Mouse (Mus musculus) layer of hippocampus, postnatal 14 days (tissue): ENCODE data around the gene Slc48a1. TPM values are rescaled to one million over a fixed set of nuclear protein-coding genes. Genes with fewer than 3 reads are reported as not detected.

Source experiments
- DNase-seq, 2 experiments: peaks; one replicate each; pipeline ENCODE4 v3.0.0; 2021 to 2022; ENCODE audit warnings: low spot score in 2 of 2, mixed read lengths in 1 of 2
- total RNA-seq, 2 experiments: library from RNA; stranded (reverse); gene quantifications; 2 replicates each; pipeline ENCODE4 v1.2.3; 2021

Slc48a1 gene
- total RNA-seq, 2 experiments from 2014 or later = 131 to 147 TPM

DNA sequence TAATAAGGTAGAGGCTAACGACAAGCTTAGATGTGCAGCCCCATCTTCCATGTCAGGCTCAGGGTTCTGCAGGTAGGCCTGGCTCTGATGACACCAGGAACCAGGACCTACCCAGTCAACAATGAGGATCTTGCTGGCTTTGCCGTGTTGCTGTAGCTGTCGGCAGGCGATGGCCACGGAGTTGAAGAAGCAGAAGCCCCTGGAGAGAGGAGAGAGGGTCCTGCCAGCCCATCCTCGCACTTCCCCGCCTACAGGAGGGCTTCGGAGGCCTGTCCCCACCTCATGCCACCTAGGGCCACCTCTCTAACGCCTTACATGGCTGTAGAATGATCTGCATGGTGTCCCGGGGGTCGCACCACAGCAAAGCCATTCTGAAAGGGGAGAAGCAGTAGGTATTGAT lies 21.1 kb downstream of the Slc48a1 start:
- DNase-seq = no peak

DNA sequence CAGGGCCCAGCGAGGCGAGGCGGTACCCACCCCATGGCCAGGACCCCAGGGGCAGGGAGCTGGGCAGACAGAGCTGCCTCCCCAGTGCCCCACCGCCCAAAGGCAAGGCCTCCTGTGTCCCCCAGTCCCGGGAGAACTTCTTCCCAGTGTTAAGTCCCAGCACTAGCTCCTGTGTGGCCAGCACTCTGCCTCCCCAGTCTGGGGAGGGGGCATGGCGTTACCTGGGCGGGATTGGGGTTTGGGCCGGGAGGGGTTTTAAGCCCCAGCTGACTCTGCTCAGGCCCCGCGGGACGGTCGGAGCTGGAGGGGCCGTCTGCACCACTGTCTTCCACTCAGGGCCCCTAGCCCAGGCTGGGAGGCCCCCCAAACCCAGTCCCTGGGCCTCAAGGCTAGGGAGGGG lies 22.5 kb downstream of the Slc48a1 start:
- DNase-seq = no peak

DNA sequence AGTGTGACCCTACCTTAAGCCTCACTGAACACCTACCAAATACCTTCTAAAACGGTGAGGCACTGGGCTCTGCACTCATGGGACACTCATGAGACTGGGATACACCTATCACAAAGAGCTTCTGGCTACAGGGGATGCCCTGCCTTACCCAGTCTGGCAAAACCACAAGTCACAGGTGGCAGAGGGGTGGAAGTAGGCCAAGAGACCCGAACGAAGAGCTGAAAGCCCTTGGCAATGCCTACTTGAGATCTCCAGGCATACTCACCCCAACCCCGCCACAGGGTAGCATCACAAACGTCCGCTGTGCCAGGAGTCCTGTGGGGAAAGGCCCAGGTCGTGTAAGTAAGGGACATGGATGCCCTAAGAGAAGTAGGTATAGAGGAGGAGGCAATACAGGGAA lies 23.5 kb downstream of the Slc48a1 start:
- no peak for DNase-seq

DNA sequence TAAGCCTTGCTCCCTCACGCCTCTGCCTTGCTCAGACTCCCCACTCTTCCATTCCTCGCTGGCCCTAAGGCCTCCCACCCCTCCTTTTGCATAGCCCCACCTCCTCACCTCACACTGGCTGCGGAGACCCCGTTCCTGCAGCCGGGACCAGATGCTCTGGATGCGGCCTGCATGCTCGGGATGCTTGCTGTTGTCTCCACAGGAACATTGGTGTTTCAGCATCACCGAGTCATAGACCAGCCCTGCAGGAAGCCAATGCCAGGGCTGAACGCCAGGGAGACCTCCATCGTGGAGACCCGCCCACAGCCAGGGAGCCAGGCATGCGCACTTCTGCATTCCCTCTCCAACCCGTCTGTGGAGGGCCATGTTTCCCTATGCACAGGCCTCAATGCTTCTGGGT lies 24.3 kb downstream of the Slc48a1 start:
- no peak for DNase-seq

DNA sequence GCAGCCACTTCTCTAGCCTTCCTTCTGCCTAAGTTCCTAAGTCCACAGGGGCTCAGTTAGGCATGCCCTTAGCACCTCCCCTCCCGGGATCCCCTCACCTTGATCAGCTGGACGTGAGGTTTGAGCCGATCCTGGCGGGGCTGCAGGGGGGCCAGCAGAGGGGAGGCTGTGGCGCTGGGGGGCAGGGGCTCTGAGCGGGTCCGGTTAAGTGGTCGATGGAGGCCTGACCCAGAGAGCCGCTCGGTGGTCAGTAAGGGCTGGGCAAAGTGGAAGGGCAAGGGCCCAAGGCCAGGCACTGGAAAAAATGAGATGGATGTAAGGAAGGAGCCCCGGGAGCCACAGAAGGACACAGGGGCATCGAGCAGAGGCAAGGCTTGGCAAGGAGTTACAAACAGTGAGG lies 29.5 kb downstream of the Slc48a1 start:
- DNase-seq = no peak

DNA sequence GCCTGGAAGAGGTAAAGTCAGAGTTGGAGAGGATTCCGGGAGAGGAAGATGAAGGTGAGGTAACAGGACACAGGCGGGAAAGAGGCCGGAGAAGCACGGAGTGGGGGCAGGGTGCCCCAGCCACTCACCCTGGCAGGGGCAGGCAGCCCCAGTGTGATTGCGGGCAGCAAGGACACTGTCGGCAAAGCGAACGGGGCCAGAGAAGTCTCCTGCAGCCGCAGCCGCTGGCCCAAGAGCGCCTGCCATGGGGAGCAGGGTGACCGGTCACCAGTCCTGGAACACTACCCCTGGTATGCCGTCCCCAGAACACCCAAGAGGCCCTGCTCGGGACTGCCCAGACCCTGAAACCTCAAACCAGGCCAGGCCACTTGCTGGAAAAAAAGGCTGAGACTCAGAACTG lies 30.2 kb downstream of the Slc48a1 start:
- no peak for DNase-seq

DNA sequence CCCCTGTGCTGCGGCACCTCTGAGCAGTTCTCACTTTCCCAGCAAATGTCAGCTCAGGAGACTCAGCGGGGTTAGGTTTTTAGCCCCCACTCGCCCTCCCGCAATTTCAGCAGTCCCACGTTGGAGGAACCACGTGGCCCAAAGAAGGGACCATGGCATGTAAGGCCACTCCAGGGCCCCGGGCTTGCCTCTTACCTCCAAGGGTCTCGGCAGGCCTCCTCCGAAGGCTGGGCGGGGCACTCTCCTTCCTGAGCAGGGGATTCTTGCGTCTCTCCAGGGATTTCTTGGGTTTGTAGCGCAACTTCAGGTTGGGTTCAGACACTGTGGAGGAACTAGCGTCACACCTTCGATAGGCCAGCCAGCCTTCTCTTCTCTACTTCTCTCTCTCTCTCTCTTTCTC lies 30.9 kb downstream of the Slc48a1 start:
- no peak for DNase-seq

DNA sequence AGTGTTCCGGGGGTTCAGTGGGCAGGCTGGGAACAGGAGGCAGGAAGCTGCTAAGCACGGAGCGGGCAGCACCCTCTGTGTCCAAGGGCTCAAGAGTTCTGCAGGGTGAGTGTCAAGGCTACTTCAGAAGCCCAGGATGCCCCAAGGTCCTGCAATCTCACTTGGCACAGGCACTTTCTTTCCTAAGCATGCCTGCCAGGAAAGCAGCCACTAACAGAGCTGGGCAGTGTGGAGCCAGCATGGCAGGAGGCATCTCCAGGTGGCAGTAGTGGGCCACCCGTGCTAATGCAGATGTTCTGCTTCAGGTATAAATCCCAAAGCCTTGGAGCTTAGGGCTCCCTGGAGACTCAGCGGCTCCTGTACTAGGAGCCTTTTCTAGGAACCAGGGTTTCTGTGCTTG lies 31.6 kb downstream of the Slc48a1 start:
- no peak for DNase-seq

DNA sequence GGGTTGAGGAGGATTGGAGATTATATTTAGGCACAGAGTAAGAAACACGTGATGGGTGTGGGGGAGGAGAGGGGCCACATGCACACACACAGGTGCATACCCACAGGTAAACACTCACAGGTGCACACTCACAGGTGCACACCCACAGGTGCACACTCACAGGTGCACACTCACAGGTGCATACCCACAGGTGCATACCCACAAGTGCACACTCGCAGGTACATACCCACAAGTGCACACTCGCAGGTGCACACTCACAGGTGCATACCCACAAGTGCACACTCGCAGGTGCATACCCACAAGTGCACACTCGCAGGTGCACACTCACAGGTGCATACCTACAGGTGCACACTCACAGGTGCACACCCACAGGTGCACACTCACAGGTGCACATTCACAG lies 32.1 kb downstream of the Slc48a1 start:
- DNase-seq = no peak

DNA sequence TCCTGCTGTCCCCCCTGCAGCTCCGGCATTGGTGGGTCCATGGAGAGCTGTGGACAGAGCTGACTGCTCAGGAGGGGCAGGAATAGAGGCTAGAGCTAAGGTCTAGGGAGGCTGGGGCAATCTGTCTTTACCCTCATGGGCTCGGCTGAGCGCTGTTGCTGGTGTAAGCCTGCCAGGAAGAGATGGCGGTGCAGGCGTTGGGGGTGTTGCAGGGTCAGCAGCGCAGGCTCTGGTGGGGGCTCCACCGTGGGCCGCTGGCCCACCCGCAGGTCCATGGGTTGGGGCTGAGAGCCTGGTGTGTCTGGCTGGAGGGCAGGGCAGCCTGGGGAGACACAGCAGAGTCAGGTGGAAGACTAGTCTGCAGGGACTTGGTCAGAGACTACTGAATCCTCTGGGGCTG lies 33.0 kb downstream of the Slc48a1 start:
- no peak for DNase-seq

DNA sequence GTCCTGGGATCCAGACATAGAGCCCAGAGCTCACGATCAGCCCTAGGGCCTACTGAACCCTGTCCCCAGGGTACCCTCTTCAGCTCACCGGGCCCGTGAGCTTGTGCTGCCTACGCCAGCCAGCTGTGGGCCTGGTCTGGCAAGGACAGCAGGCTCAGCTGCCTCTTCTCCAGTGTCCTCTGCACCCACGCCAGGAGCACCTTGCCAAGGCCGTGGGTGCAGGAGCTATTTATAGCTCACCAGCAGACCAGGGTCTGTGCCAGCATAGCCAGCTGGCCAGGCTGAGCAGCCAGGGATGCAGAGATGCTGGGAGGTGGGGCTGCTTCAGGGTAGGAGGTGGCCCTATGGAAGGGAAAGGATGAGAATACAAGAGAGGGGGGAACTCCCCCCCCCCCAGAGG lies 33.8 kb downstream of the Slc48a1 start:
- peak; percentile 73 to 83 for DNase-seq

DNA sequence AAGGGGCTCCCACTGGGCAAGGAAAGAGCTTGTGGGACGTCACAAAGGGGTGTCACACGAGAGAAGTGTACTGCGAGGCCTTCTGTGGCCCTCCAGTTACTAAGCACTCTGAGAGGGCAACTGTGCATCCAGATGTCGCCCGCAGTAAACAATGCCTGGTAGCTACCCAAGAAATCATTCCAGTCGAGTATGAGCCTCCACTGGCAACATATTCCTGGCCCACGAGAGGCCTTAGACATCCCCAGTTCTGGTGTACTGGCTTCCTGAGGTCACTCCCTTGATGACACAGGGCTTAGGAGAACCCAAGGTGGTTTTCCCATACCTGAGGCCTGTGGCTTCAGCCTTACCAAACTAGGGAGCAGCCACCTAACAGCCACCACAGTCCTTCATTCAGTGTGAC lies 34.6 kb downstream of the Slc48a1 start:
- DNase-seq = no peak

DNA sequence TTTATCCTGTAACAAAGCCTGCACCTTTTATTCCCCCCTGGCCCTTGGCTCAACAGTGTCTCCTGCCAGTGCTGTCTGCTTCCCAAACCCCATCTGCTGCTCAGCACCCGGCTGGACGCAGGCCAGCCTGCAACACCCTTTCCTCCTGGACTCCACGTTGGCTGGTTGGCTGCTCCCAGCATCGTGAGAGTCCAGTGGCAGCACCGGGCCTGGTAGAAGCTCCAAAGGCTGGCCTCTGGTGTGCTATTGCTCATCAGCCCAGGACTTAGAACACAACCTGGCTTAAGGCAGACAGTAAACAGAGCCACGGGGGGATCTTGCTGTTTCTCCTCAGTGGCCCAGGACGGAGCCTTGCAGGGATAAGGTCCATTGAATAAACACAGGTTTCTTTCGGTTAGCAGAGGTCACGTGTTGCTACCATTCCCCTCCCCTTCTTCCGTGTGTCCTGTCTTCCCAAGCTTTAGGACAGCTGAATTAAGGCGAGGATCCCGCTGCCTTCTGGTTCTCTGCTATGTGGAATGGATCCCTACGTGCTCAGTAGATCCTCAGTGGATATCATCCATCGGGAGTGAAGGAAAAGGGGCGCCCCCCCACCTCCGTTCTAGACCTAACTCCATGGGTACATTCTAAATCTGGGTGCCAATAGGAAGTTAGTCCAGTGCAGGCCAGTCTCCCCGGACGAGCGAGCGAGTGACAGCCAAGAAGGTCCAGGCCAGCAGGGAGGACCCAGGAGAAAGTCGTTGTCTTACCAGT lies 35.3 kb downstream of the Slc48a1 start:
- no peak for DNase-seq

DNA sequence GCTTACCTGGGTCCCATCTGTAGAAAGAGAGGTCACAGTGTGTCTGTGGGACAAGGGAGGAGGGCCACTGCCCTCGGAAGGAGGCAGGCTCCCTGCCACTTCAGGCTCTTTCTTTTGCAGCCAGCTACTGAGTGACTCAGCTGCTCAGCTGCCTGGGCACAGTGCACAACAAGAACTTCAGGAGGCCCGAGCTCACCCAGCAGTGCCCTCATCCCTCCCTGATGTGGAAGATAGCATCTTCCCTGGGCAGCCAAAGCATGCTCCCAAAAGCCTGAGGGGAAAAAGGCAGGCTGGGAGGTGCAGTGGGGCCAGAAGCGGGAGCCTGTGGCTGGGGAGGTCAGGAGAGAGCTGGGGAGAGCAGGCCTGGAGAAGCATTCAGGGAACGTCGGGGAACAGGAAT lies 36.4 kb downstream of the Slc48a1 start:
- DNase-seq = no peak

DNA sequence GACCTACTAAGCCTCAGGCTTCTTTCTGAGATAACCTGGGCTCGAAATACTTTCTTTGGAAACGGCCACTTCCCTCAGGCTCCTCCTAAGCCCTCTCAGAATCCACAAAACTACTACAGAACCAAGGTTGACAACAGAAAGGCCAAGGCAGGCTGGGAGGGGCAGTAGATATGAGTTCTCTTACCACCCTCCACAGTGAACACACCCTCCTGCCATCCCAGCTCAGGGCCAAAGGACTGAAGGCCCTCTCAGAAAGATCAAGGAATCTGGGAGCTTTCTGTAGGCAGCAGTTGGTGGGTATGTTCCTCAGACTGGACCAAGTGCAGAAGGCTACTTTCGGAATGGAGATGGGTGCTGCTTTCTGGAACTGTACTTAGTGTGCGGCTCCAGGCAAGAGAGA lies 36.9 kb downstream of the Slc48a1 start:
- DNase-seq = no peak

DNA sequence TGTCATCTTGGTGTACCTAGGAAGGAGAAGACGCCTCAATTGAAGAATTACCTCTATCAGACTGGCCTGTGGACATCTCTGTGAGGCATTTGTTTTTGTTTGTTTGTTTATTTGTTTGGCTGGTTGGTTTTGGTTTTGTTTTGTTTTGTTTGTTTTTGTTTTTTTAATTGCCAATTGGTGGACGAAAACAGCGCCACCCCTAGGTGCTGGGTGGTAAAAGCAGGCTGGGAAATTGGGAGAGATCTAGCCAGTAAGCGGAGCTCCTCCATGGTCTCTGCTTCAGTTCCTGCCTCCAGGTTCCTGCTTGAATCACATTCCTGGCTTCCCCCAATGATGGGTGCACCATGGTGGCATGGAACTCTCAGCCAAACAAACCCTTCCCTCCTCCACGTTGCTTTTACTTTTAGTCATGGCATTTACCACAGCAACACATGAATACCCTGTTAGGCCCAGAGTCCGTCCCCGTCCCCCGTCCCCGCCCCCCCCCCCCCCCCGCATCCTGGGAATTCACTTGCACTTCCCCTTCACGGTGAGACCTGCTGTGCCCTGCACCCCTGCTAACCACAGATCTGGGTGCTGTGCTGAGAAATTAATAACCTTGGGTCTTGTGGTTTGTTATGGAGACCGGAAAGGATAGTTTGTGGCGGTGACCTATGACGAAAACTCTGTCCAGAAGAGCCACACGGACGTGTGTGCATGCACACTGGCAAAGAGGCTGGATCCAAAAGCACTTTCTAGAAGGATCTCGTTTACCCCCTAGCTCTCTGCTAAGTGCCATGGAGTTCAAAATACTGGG lies 38.1 kb downstream of the Slc48a1 start:
- no peak for DNase-seq

DNA sequence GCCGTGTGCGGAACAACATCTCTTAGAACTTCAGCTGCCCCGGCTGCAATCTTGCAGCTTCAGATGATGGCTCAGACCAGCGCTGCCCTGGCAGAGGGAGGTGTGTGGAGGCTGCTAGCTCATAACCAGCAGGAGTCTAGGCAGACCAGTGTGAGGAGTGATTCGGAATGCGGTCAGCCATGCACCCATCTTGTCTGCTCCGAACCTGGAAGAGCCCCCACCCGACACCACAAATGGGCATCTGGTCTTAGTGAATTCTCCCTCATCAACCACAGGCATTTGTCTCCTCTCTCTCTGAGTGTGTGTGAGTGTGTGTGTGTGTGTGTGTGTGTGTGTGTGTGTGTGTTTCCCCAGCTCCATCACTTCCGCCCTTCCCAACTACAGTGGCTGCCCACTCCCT lies 41.6 kb downstream of the Slc48a1 start:
- no peak for DNase-seq

DNA sequence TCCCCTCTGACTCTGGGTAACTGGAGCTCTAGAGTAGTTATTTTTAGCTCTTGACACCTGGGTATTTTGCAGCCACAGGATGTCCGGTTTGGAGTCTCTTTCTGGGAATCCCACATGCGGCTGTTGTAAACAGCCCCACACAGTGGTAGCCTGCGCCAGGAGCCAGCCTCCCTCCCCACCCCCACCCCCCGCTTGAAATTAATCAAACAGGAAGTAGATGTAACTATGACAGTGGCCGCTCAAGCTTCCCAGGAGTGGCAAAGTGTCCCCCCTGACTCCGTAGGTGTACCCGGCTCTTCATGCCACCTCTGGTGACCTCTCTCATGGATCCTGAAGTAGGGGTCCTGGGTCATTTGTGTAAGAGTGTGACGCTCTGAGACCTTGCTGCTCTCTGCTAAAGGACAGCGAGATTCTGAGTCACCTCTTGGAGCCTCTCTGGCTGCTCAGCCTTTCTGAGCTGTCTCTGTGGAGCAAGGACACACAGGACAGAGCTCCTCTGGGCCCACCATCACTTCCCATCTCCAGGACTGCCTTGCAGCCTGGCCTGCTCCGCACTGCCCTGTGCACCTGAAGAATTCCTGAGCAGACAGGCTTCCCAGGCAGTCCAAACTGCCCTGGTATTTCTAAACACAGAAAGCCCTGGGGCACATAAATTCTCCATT lies 43.1 kb downstream of the Slc48a1 start:
- no peak for DNase-seq

DNA sequence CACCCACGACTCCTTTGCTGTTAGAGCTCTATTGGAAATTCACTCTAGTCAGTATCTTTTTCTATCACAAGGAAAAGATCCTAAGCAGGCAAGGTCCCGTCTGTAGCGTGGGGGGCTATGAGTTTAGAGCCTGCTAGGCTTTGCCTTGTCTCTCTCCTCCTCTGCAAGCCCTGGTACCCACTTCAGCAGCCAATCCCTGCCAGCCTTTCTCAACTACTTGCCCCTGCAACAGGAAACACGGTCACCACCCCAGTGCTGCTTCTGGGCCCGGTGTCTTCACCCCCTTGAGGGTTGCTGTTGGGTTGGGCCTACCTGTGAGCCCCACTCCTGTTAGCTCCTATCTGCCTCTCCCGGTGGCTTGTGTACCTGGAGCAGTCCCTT lies 43.7 kb downstream of the Slc48a1 start:
- no peak for DNase-seq

DNA sequence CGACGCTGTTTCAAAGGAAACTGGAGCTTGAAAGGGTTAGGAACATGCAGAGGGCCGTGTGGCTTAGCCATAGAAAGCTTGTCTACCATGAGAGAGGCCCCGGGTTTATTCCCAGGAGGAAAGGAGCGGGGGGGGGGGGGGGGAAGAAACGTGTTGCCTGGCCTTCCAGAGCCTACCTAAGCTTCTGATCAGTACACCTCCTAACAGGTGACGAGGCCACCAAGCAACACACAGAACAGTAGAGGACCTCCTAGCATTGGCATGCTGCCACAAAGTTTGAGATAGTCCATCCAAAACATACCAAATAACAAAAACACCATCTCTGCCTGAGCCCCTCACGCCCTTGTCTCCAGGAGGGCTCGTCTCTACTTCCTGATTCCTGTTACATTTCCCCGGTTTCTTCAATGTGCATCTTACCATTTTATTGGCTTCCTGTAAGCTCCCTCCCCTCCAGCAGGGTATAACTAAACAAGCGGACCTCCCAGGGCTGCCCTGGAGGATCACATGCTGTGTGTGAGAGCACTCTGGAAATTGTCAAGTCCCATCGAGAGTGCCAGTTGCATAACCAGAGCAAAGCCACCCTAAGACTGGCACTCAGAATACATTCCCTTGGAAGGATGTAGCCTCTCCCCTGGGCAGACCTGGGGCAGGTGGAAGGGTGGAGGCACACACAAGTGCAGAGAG lies 44.4 kb downstream of the Slc48a1 start:
- DNase-seq = no peak

DNA sequence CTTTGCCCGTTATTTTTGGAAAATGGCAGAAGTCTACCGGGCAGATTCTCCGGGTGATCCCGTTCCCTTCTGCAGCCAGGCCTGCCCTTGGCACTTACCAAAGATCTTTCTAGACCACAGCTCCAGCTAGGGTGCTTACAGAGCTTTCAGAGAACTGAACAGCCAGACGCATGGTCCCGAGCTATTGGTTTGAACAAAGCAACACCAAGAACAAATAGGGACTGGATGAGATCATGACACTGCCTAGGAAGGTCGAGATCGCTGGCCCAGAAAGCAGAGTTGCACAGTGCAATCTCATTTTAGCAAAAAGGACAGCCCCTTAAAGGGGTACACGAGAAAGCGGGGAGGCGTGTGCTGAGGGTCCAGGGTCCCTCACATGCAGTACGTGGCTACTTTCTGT lies 45.2 kb downstream of the Slc48a1 start:
- DNase-seq = no peak

DNA sequence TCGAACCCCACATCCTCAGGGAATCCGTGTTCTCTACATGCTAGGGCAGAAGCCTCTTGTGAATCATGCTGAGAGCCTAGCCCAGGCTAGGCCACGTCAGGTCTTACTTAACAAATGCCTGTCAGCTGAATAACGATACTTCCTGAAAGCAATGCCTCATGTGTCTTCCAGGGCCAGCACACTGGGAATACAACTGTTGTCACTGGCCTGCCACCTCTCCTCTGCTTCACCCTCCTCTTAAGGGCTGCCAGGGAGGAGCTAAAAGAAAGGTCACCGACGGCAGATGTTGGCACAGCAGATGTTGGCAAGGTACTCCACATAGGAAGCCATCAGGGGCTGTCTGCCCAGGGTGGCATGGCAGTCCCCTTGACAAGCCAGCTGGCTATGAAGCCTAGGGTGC lies 45.7 kb downstream of the Slc48a1 start:
- no peak for DNase-seq
